Mouse (Mus musculus): ENCODE data around the gene Dnmt3c.
"Not testable (repeated sequence)": the region's sequence is repeated elsewhere in the genome, so short reads cannot be mapped to it uniquely, and the experiment has no call there.

The Dnmt3c gene

GRCm38 (mm10) chr2:153717861-153718260 is 21.4 kb downstream of the Dnmt3c start:
- not testable (repeated sequence) for DNase-seq (ENCODE audit: low spot score in 2 of 2)

DNA sequence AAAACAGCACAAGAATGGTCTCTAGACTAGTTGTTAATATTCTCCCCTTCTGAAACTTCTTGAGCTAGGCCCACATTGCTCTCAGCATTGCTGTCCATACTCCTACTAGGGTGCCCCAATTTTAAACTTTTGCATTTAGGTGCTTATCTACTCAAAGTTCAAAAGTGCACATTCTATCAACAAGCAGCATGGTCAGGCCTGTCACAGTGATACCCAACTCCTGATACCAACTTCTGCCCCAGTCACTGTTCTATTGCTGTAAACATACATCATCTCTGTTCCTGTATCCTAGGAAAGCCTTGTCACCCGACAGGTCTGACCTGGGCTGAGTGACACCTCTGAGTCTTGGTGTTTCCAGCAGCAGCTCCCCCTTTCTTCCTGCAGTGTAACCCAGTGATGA is 26.6 kb downstream of the Dnmt3c start:
- DNase-seq (ENCODE audit: low spot score in 2 of 2): no peak

GRCm38 (mm10) chr2:153724424-153724823 is 28.0 kb downstream of the Dnmt3c start:
- no peak for DNase-seq (ENCODE audit: low spot score in 2 of 2)

DNA sequence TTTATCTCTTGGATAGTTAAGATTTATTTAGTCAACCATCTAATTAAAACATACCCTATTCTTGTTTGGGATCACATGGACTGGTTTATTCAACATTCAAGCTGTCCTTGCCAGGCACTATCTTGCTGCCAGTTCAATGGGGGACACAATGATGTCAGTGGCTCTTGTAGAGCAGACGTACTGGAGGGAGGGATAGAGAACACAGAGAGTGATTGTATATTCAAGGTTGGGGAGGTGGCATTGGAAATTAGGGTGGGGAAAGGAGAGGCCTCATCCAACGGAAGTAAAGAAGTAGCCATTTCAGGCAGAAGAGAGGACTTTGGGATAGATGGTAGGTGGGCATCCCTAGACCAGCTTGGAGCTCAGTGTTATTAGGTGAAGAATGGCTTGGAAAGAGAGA is 28.4 kb downstream of the Dnmt3c start:
- no peak for DNase-seq (ENCODE audit: low spot score in 2 of 2)

- no peak for DNase-seq (ENCODE audit: low spot score in 2 of 2)
These were observed 28.8 kb downstream of the Dnmt3c start for GRCm38 (mm10) chr2:153725291-153725690.

DNA sequence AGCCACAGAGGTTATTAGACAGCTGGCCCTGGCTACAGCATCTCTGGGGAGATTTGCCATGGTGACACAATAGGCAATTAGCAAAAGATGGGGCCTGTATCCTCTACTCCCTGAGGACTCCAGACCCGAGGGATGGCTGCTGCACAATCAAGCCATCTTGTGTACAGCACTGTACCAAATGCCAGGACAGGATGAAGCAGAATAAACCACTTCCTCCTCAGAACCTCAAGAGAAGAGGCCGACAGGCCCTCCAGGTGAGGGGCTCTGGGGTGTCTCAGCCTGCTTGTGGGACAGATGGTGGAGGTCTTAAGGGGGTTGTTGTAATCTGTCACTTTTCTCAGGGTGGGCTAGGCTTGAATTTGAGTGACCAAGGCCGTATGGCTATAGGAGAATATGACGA is 37.6 kb downstream of the Dnmt3c start:
- no peak for DNase-seq (ENCODE audit: low spot score in 2 of 2)

DNA sequence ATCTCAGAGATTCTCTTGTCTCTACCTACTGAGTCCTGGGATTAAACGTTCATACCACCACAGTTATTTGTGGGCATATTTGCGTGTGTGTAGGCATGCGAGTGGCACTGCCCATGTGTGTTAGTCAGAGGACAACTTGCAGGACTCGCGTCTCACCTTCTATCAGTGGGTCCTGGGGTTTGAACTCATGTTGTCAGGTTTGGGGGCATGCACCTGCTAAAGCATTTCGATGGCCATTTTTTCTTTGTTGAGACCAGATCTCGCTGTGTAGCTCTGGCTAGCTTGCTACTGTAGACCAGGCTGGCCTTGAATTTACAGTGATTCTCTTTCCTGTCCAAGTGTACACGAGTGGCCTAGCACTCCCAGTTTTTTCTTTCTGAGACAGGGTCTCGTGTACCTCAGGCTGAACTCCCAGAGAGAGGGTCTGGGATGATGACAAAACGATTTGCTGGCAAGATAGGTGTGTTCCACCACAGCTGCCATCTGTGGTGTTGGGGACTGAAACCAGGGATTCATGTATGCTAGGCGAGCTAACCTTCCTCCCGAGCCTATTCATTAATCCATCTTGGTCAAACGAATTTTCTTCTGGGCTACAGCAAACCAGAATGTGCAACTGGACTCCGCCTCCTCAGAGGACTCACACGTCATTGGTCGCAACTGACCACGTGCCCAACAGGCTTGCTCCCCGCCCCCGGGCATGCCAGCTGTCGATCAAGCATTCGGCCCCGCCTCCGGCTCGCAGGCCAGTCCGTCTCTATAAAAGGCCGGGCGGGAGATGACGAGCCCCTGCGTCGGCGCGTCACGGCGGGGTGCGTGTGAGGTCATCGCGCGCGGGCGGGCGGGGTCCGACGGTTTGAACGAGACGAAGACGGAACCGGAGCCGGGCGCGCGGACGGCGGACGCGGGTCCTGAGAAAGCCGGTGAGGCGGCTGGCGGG is 44.3 kb downstream of the Dnmt3c start, which contains the start of gene Mapre1:
Gene Mapre1 (plus strand): TSS at position 775 of the 937 bp plus-strand sequence.
- peak; percentile 99 to 100 for DNase-seq (ENCODE audit: low spot score in 2 of 2)

- no peak for DNase-seq (ENCODE audit: low spot score in 2 of 2)
These were observed 45.1 kb downstream of the Dnmt3c start for GRCm38 (mm10) chr2:153741437-153742065.

- no peak for DNase-seq (ENCODE audit: low spot score in 2 of 2)
These were observed 51.5 kb downstream of the Dnmt3c start for GRCm38 (mm10) chr2:153747994-153748393.

- no peak for DNase-seq (ENCODE audit: low spot score in 2 of 2)
These were observed 53.9 kb downstream of the Dnmt3c start for GRCm38 (mm10) chr2:153750363-153750762.

DNA sequence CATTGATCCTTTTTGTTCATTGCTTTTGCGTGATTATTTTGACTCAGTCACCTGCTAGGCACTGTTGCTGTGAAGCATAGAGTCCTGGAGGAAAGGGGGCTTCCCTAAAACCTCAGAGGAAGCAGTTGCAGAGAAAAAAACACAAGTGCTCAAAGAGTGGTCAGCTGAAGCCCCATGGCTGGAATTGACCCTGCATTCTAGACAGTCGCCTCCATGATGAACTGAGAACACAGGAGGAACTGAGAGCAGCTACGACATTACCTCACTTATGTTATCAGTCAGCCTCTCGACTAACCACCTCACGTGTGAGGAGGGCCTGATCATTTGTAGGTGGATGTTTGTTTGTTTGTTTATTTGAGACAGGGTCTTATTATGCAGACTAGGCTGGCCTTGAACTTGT is 65.7 kb downstream of the Dnmt3c start:
- no peak for DNase-seq (ENCODE audit: low spot score in 2 of 2)

- no peak for DNase-seq (ENCODE audit: low spot score in 2 of 2)
These were observed 71.0 kb downstream of the Dnmt3c start for GRCm38 (mm10) chr2:153767484-153767883.

DNA sequence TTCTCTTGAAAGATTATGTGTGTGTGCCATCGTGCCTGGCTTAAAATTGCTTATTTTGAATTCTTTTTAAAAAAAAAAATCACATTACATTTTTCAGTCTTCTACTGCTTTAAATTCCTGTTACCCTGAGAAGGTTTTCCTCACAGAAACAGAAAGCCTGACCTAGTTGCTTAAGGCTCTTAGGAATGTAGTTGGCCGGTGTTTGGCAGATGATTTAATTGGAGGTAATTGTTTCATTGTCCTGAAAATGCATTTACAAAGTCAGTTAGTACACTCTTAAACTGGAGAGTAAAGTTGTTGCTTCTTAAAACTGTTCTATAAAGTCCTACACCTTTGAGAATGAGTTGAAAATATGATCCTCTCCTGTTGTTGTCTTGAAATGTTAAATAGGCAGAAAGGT is 72.4 kb downstream of the Dnmt3c start:
- DNase-seq (ENCODE audit: low spot score in 2 of 2): no peak

- no peak for DNase-seq (ENCODE audit: low spot score in 2 of 2)
These were observed 76.5 kb downstream of the Dnmt3c start for GRCm38 (mm10) chr2:153772950-153773349.

- no peak for DNase-seq (ENCODE audit: low spot score in 2 of 2)
These were observed 79.0 kb downstream of the Dnmt3c start for GRCm38 (mm10) chr2:153775472-153775871.

DNA sequence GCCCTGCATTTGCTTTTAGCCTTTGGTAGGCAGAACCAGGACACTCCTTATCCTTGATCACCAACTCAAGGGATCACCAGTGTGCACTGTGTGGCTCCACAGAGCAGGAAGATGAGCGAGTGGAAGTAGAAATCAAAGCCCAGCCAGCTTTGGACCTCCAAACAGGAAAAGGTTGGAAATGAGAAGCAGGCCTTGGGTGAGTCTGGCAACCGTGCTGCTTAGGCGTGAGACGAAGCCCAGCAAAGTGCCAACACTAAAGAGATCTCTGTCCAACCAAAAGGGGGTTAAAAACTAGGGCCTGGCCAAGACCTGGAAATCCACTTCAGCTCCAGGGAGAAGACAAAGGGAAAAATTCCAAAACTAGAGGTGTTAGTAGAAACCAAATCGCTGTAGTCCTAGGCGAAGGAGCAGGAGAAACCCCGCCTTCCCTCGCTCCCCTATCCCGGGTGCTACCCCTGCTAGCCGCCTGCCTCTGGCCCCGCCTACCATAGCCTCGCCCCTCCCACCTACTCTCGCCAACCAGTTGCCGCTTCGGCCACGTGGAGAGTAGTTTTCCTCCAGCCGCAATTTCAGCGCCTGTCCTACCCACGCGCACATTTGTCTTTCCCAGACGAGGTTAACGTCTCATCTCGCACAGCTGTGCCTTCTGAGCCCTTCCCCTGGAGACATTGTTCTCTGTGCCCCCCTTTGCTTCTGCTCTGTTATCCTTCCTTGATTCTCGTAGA is 82.3 kb downstream of the Dnmt3c start:
- peak; percentile 52 to 84 for DNase-seq (ENCODE audit: low spot score in 2 of 2)
